Mouse (Mus musculus): ENCODE measurements around the gene Trub2. TPM values are rescaled to one million over a fixed set of nuclear protein-coding genes. Genes with fewer than 3 reads are reported as not detected.

Gene Trub2
- polyA plus RNA-seq, 1 experiment from 2014 or later = 19.1 TPM

DNA sequence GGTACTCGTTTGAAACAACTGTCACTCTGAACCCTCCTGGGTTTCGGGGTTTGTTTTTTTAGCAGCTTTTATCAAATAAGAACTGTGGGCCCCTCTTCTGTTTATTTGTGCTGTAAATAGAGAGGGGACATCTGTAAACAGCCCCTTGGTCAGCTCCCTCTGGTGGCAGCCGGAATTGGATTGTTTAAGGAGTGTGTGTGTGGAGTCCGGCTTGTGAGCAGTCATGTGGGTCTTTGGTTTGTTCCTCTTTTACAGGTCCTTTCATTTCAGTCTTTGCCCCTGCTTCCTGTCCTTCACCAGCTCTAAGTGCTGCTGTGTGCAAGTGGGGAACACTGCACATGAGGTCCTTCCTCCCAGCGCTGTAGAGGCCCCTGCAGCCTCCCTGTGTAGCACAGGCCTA is 48.9 kb downstream of the Trub2 start:
- H3K36me3 ChIP-seq = peaks cover 40% of the 10 kb centered on the region
- H3K4me2 ChIP-seq = no peak overlapping the region
- H3K4me3 ChIP-seq (replicated peaks) = no peak overlapping the region
- H3K4me1 ChIP-seq (replicated peaks) = peaks cover 20% of the 10 kb centered on the region
- WGBS (ENCODE audit: insufficient replicate concordance) = 30% methylated on average over 5 of the region's 5 CpGs
- H3K9me3 ChIP-seq (replicated peaks) = no peaks in the 10 kb centered on the region
- H3K27me3 ChIP-seq = no peaks in the 10 kb centered on the region
- DNase-seq = no peak
- no peak for ATAC-seq (ENCODE audit: low read depth)
- peak overlapping the region; percentile 50; the same call in 1 of the 2 replicates for H3K27ac ChIP-seq
- H3K9ac ChIP-seq = no peak overlapping the region

DNA sequence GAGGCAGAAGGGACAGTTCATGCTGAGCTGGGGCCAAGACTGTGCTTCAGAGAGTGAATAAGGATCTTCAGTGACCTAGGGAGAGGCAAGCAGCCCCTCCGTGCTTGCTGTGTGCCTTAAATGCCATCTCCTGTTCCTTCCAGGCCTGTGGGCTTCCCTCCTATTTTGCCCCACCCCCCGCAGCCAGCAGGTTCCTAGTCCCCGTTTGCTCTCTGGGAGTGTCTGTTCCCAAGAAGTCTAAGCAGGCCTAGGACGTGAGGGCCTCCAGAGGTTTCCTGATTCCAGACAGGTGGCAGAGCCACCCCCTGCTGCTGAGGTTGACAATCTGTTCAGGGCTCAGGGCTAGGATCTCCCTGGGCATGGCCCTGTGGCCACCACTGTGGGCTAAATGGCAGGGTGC is 49.5 kb downstream of the Trub2 start:
- peak overlapping the region; percentile 50 for H3K27ac ChIP-seq
- H3K36me3 ChIP-seq = peaks cover 46% of the 10 kb centered on the region
- peaks cover 20% of the 10 kb centered on the region for H3K4me1 ChIP-seq (replicated peaks)
- no peak overlapping the region for H3K9ac ChIP-seq
- ATAC-seq (ENCODE audit: low read depth) = no peak
- no peak overlapping the region for H3K4me2 ChIP-seq
- no peak for DNase-seq
- 56% methylated on average over 4 of the region's 4 CpGs for WGBS (ENCODE audit: insufficient replicate concordance)
- H3K4me3 ChIP-seq (replicated peaks) = no peak overlapping the region
- H3K9me3 ChIP-seq (replicated peaks) = no peaks in the 10 kb centered on the region
- no peaks in the 10 kb centered on the region for H3K27me3 ChIP-seq

DNA sequence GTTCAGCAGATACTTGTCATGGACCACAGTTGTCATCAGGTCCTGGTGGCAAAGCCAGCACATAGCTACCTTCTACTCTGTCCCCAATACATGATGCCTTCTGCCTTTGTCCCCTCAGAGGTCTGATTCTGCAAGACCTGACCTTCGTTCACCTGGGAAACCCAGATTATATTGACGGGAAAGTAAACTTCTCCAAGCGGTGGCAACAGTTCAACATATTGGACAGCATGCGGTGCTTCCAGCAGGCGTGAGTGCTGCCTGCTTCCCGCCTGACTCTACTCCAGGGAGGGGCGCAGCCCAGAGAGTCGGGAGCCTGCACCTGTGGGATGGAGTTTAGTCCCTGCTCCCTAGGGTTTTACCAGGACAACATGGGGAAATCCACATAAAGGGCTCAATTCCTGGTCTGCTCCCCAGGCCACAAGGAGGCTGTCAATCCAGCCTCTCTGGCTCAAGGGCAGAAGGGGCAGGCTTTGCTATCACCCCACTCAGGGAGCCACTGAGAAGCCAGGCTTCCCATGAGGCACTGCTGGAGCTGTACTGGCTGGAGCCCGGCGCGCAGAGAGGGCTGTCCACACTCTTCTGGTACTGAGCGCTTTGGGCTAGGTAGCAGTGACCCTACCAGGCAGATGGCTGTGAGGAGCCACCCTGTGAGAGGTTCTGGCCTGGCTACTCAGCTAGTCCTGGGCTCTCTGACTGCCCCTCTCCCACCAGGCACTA is 50.9 kb downstream of the Trub2 start:
- Histone ChIP-seq H3K27ac (peak overlapping the region; percentile 22; the same call in 1 of the 2 replicates), H3K36me3 (peaks cover 60% of the 10 kb centered on the region)

DNA sequence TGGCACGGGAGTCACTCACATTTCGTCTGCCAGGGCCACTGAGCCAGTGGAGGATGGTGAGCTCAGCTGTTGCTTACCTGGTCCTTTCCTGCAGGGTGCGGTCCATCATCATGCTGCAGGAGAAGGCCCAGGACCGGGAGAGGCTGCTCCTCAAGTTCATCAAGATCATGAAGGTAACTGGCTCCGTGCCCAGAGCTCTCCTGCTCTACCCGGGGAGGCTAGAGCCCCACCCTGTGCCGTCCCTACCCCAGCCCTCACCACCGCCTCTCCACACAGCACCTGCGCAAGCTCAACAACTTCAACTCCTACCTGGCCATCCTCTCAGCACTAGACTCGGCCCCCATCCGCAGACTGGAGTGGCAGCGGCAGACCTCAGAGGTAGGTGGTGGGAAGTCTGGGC is 52.6 kb downstream of the Trub2 start:
- peaks cover 67% of the 10 kb centered on the region for H3K36me3 ChIP-seq

More for the DNA sequence above, 50.9 kb downstream of the Trub2 start:
- ATAC-seq (ENCODE audit: low read depth) (peak; percentile 30; the same call in 1 of the 2 replicates), DNase-seq (no peak)
- Histone ChIP-seq H3K9ac (no peak overlapping the region), H3K4me2 (no peak overlapping the region), H3K4me3 (replicated peaks) (no peak overlapping the region), H3K9me3 (replicated peaks) (no peaks in the 10 kb centered on the region), H3K4me1 (replicated peaks) (peaks cover 20% of the 10 kb centered on the region), H3K27me3 (no peaks in the 10 kb centered on the region)
- WGBS (ENCODE audit: insufficient replicate concordance) = 79% methylated on average over 12 of the region's 12 CpGs

DNA sequence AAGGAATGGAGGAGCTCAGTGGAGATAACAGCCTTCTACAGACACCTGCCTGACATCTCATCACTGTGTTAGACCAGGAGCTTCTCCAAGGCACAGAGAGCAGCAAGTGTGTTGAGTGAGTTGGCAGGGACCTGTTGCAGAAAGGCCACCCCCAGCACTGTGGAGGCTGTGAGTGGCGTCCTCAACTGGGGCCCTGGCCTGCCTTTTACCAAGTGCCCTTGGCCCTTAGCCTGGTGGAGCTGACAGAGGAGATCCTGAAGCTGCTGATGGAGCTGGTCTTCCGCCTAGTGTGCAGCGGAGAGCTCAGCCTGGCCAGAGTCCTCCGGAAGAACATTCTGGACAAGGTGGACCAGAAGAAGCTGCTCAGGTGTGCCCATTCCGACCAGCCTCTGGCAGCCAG is 55.0 kb downstream of the Trub2 start:
- DNase-seq = no peak
- Histone ChIP-seq H3K27me3 (no peaks in the 10 kb centered on the region), H3K36me3 (peaks cover 79% of the 10 kb centered on the region), H3K9me3 (replicated peaks) (no peaks in the 10 kb centered on the region), H3K9ac (no peak overlapping the region), H3K4me1 (replicated peaks) (peaks cover 15% of the 10 kb centered on the region; the same call in 1 of the 2 replicates), H3K4me2 (no peak overlapping the region), H3K4me3 (replicated peaks) (no peak overlapping the region), H3K27ac (no peak overlapping the region)
- 83% methylated on average over 5 of the region's 5 CpGs for WGBS (ENCODE audit: insufficient replicate concordance)
- no peak for ATAC-seq (ENCODE audit: low read depth)

More for the DNA sequence above, 52.6 kb downstream of the Trub2 start:
- DNase-seq = no peak
- Histone ChIP-seq H3K27me3 (no peaks in the 10 kb centered on the region), H3K4me3 (replicated peaks) (no peak overlapping the region), H3K4me2 (no peak overlapping the region), H3K27ac (no peak overlapping the region), H3K9ac (no peak overlapping the region), H3K4me1 (replicated peaks) (peaks cover 20% of the 10 kb centered on the region), H3K9me3 (replicated peaks) (no peaks in the 10 kb centered on the region)
- ATAC-seq (ENCODE audit: low read depth) = no peak
- WGBS (ENCODE audit: insufficient replicate concordance) = 84% methylated on average over 12 of the region's 12 CpGs

- no peak overlapping the region for H3K4me3 ChIP-seq (replicated peaks)
- H3K4me2 ChIP-seq = no peak overlapping the region
- 0 out of 2 replicates have a peak, but pooled peaks cover 9% of the 10 kb centered on the region for H3K4me1 ChIP-seq (replicated peaks)
- no peak for ATAC-seq (ENCODE audit: low read depth)
- no peak overlapping the region for H3K9ac ChIP-seq
- no peak for DNase-seq
- WGBS (ENCODE audit: insufficient replicate concordance) = 83% methylated on average over 10 of the region's 10 CpGs
- no peak overlapping the region for H3K27ac ChIP-seq
- no peaks in the 10 kb centered on the region for H3K9me3 ChIP-seq (replicated peaks)
- H3K36me3 ChIP-seq = peaks cover 79% of the 10 kb centered on the region
- no peaks in the 10 kb centered on the region for H3K27me3 ChIP-seq
Measured at GRCm38 (mm10) chr2:29732559-29732958, 55.7 kb downstream of the Trub2 start.

DNA sequence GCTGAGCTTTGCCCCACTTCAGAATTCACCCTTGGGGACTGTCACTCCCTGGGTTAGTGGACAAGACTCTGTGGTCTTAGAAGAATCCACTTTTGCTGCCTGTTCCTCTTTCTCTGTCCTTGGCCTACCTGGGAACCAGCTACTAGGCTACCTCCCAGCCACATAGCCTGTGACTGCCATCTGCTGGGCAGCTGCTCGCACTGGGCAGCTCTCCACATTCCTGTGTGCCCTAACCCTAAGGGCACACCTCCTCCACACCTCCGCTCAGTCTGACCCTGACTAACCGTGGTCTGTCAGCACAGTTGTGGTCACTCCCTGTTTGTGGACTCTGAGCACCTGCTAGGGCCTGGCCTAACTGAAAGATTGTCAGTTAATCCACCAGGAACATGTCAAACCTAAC is 56.8 kb downstream of the Trub2 start:
- WGBS (ENCODE audit: insufficient replicate concordance) = 54% methylated on average over 3 of the region's 3 CpGs
- peak; percentile 43 for ATAC-seq (ENCODE audit: low read depth)
- Histone ChIP-seq H3K27me3 (no peaks in the 10 kb centered on the region), H3K4me2 (no peak overlapping the region), H3K9ac (no peak overlapping the region), H3K4me3 (replicated peaks) (no peak overlapping the region), H3K9me3 (replicated peaks) (no peaks in the 10 kb centered on the region), H3K36me3 (peaks cover 79% of the 10 kb centered on the region), H3K27ac (no peak overlapping the region), H3K4me1 (replicated peaks) (0 out of 2 replicates have a peak, but pooled peaks cover 8% of the 10 kb centered on the region)
- peak; percentile 26 for DNase-seq

DNA sequence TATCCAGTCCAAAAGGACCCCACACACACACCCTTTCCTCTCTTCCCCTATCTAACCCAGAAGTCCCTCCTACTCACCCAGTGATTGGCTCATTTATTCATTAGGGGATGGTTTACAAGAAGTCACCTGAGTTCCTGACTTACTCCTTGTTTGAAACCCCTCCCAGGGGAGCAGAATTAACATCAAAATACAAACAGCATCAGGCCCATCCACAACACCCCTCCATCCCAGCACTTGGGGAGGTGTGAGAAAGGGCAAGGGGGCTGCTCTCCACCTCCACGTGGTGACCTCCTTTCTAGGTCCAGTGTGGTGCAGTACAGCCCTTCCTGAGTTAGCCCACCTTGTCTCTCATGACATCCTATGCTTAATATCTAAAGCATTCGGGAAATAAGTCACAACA is 58.8 kb downstream of the Trub2 start:
- Histone ChIP-seq H3K4me1 (replicated peaks) (peaks cover 14% of the 10 kb centered on the region), H3K27ac (no peak overlapping the region), H3K4me3 (replicated peaks) (no peak overlapping the region), H3K36me3 (peaks cover 80% of the 10 kb centered on the region), H3K9me3 (replicated peaks) (no peaks in the 10 kb centered on the region), H3K9ac (no peak overlapping the region), H3K27me3 (no peaks in the 10 kb centered on the region), H3K4me2 (no peak overlapping the region)
- 49% methylated on average over 2 of the region's 2 CpGs for WGBS (ENCODE audit: insufficient replicate concordance)
- DNase-seq (no peak), ATAC-seq (ENCODE audit: low read depth) (no peak)

- Histone ChIP-seq H3K27ac (no peak overlapping the region; the same call in 1 of the 2 replicates), H3K4me2 (no peak overlapping the region), H3K36me3 (peaks cover 86% of the 10 kb centered on the region), H3K4me1 (replicated peaks) (peaks cover 24% of the 10 kb centered on the region), H3K4me3 (replicated peaks) (no peak overlapping the region), H3K9me3 (replicated peaks) (no peaks in the 10 kb centered on the region), H3K27me3 (no peaks in the 10 kb centered on the region), H3K9ac (no peak overlapping the region)
- ATAC-seq (ENCODE audit: low read depth) (0 out of 2 replicates have a peak, but pooled peaks have one; percentile 36), DNase-seq (no peak)
- 26% methylated on average over 5 of the region's 5 CpGs for WGBS (ENCODE audit: insufficient replicate concordance)
Measured at GRCm38 (mm10) chr2:29724664-29725365, 63.5 kb downstream of the Trub2 start.

DNA sequence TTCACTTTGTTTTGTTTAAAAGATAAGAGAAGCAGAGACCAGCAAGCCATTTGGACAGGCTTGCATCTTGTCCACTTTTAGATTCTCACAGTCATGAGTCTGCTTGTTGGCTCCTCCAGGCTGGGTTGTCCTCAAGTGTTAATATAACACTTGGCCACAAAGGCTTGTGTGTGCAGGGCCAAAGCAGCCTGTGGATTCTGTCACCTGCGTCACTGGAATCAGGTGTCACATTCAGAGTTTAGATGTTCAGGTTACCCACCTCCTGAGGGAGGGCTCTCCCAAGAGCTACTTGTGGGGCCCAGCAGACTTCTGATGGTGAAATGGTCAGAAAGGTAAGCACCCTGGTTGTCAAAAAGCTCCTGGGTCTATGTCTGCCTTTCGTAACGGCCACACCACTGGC is 65.2 kb downstream of the Trub2 start:
- ATAC-seq (ENCODE audit: low read depth) (no peak), DNase-seq (no peak)
- H3K27me3 ChIP-seq = no peaks in the 10 kb centered on the region
- H3K27ac ChIP-seq = no peak overlapping the region
- no peaks in the 10 kb centered on the region for H3K9me3 ChIP-seq (replicated peaks)
- peaks cover 24% of the 10 kb centered on the region for H3K4me1 ChIP-seq (replicated peaks)
- no peak overlapping the region for H3K9ac ChIP-seq
- peaks cover 91% of the 10 kb centered on the region for H3K36me3 ChIP-seq
- no peak overlapping the region for H3K4me3 ChIP-seq (replicated peaks)
- WGBS (ENCODE audit: insufficient replicate concordance) = 78% methylated on average over 3 of the region's 3 CpGs
- H3K4me2 ChIP-seq = no peak overlapping the region

DNA sequence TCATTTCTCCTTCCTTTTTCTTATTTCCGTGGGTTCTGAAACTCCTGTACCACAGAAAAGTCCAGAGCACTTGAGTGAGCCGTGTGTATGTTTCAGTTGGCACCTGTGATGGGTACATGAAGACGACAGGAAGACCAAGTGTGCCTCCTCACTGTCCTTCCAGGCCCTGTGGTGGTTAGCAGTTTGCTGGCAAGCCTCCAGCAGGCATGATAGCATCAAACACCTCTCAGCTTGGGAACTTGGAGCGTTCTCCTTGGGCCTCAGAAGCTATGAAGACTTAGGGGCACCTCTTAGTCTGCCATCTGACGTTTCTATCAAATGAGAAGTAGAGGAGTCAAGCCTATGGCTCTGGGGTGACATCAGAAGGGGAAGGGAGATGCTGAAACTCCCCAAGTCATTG is 69.7 kb downstream of the Trub2 start:
- H3K9me3 ChIP-seq (replicated peaks) = no peaks in the 10 kb centered on the region
- ATAC-seq (ENCODE audit: low read depth) (no peak), DNase-seq (no peak)
- H3K4me2 ChIP-seq = no peak overlapping the region
- no peak overlapping the region for H3K9ac ChIP-seq
- H3K27ac ChIP-seq = no peak overlapping the region
- 68% methylated on average over 5 of the region's 5 CpGs for WGBS (ENCODE audit: insufficient replicate concordance)
- H3K27me3 ChIP-seq = no peaks in the 10 kb centered on the region
- H3K36me3 ChIP-seq = peaks cover 85% of the 10 kb centered on the region
- H3K4me3 ChIP-seq (replicated peaks) = no peak overlapping the region
- H3K4me1 ChIP-seq (replicated peaks) = peaks cover 21% of the 10 kb centered on the region
